Mouse (Mus musculus): Measurements from ENCODE around the gene Tmem123.

DNA sequence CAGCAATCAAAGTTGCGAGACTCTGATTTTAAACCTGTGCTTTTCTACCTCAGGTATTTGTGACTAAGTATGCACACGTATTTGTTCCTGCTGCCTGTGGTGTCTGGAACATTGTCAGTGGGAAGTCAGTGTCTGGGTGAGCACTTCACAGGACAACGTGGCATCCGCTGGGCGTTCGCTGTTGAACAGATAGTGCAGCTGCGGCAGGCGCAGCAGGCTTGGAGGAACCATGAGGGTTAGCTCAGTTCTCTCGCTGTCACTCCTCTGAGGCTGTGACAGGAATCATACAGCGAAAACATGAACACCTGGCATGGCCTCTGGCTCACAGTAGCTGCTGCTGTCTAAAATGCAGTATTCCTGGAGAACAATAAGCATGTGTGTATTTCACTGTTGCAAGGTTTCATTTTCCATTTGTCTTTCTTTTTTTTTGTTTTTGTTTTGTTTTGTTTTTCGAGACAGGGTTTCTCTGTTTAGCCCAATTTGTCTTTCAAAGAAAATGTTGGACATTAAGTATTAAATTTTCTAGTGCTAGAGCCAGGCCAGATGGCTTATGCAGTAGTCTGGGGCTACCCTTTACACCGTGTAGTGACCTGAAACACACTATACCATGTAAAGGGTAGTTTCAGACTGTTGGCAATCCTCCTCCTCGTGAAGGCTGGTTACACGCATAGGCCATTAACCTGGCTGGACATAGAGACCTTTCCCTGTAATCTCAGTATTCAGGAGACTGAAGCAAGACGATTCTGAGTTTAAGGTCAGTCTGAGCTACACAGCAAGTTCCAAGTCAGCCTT, 20.2 kb downstream of the Tmem123 start:
- TF ChIP-seq TAL1 (IDR thresholded peaks at IDR 0.05; ENCODE audit: low read length) (no peak), GATA1 (IDR thresholded peaks at IDR 0.05; ENCODE audit: low read length) (no peak)

All from erythroblast, embryonic 14.5 days (primary cell).